Mouse (Mus musculus): Measurements from ENCODE around the gene Ogdh. TPM values are rescaled to one million over a fixed set of nuclear protein-coding genes. Genes with fewer than 3 reads are reported as not detected.

Gene Ogdh
- polyA plus RNA-seq (2012; rRNA removed; ENCODE audit: low replicate concordance), result 240 and 319 TPM in 2 replicates

DNA sequence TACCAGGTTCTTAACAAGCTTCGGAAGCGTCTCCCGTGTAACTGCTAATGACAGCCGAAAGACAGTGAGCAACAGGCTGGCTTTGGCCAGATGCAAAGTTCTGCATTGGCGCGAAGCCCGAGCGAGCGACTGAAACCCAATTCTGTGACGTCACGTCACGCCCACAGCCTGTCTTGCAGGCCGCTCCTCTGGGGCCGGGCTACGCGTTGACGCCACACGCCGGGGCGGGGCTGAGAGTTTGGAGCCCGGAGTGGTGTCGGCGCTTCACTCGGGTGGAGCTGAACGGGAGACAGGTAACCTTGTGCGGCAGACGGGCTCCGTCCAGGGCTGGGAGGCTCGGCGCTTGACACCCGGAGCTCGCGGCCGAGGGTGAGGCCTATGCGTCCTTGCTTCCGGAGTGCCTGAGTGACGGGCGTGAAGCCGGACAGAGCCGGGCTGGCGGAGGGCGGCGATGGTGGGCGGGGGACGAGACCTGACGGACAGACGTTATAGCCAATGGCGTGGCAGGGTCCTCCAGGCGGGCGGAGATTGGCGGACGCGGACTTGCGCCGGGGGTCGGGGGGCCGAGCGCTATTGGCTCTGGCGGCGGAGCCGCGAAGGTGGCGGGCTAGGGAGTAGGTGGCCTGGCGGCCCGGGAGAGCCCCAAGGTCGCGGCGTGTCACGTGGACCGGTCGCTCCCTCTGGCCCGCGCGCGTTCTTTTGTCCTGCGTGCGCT is at the start of gene Ogdh:
Gene Ogdh (plus strand): TSS at position 233 of the 715 bp plus-strand sequence.

DNA sequence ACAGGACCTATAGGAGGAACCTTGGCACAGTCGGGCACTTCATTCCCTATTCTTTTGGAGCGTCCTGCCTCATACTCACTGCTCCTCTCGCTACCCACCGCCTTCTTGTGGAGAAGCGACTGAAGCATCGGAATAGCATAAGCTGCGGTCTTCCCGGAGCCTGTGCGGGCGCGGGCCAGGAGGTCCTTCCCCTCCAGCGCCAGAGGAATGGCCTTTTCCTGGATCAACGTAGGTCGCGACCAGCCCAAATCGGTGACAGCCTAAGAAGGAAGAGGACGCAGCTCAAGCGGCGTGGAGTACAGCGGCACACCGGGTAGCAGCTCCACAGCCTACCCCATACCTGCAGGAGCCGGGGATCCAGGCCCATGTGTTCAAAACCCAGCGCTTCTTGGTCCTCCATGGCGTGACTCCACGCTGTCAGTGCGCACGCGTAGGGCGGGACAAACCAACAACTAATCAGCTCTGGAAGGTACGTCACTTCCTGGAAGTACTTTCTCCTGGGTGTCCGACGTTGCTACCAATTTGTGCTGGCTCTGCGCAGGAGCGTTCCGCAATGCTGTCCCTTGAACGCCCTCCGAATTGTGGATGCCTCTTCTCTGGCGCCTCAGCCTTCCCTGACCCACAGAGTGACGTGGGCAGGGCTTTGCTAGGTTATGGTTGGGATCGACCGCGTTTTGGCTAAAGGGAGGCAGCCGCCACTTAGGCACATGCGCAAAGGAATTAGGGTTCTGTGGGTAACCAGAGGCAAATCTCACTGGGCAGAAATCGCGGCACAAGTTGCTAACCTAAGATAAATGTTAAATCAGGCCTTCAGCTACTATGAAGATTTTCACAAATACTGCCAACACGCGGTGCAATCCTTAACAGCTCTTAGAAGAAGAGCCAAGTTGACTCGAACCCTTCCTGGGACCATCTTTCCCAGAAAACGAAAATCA is 23.8 kb upstream of the Ogdh start, which contains the start of gene Ddx56:
Gene Ddx56 (minus strand): TSS at position 453 of the 935 bp plus-strand sequence.

GRCm38 (mm10) chr11:6274387-6275093 is 16.9 kb upstream of the Ogdh start, which contains the start of gene Tmed4:
Tmed4 (minus strand) TSS chr11:6274870.

GRCm38 (mm10) chr11:6388726-6389413 is 97.4 kb downstream of the Ogdh start, which contains the start of gene Zmiz2:
Zmiz2 (plus strand) TSS chr11:6389074.

Other genes with a start within 250 kb of the Ogdh start
- gene Camk2b, start 225.3 kb upstream of the Ogdh start, polyA plus RNA-seq (2012; rRNA removed; ENCODE audit: low replicate concordance), result 4.5 and 7.2 TPM in 2 replicates
- gene A730071L15Rik, start 91.6 kb upstream of the Ogdh start, polyA plus RNA-seq (2012; rRNA removed; ENCODE audit: low replicate concordance), result not detected in 2 replicates
- gene Nudcd3, start 91.2 kb upstream of the Ogdh start, polyA plus RNA-seq (2012; rRNA removed; ENCODE audit: low replicate concordance), result 45.7 and 62.2 TPM in 2 replicates
- gene Npc1l1, start 61.5 kb upstream of the Ogdh start, polyA plus RNA-seq (2012; rRNA removed; ENCODE audit: low replicate concordance), result 0.14 and 0.42 TPM in 2 replicates
- 41.4 and 53.5 TPM in 2 replicates for gene Ddx56, start 23.9 kb upstream of the Ogdh start, polyA plus RNA-seq (2012; rRNA removed; ENCODE audit: low replicate concordance)
- gene Tmed4, start 16.8 kb upstream of the Ogdh start, polyA plus RNA-seq (2012; rRNA removed; ENCODE audit: low replicate concordance), result 127 and 129 TPM in 2 replicates
- 29.4 and 50.4 TPM in 2 replicates for gene Zmiz2, start 97.4 kb downstream of the Ogdh start, polyA plus RNA-seq (2012; rRNA removed; ENCODE audit: low replicate concordance)
- 983 and 1,438 TPM in 2 replicates for gene Ppia, start 123.8 kb downstream of the Ogdh start, polyA plus RNA-seq (2012; rRNA removed; ENCODE audit: low replicate concordance)
- gene H2afv, start 152.8 kb downstream of the Ogdh start, polyA plus RNA-seq (2012; rRNA removed; ENCODE audit: low replicate concordance), result 37.4 and 90.6 TPM in 2 replicates
- gene Purb, start 184.3 kb downstream of the Ogdh start, polyA plus RNA-seq (2012; rRNA removed; ENCODE audit: low replicate concordance), result 6.3 and 11.4 TPM in 2 replicates
- gene Myo1g, start 229.3 kb downstream of the Ogdh start, polyA plus RNA-seq (2012; rRNA removed; ENCODE audit: low replicate concordance), result 18.7 and 21.1 TPM in 2 replicates